Mouse (Mus musculus) embryonic facial prominence, embryonic 15.5 days (tissue): Measurements from ENCODE around the gene Pkd1. TPM values are rescaled to one million over a fixed set of nuclear protein-coding genes. Genes with fewer than 3 reads are reported as not detected.

Experiments used
- ATAC-seq: fragments of 200-750 bp; cut with Nextera tagmentation; 2 replicates; pipeline ENCODE4 v1.8.0; 2017; ENCODE audit warnings: low read depth, moderate TSS enrichment; ENCODE audit not compliant: insufficient number of reproducible peaks, low FRiP score, low TSS enrichment
- H3K27ac ChIP-seq: fragments of 300-500 bp; sonication (generic); replicated peaks from 2 replicates; pipeline ENCODE4 v1.5.1; 2015; ENCODE audit warnings: mild to moderate bottlenecking, inconsistent platforms
- H3K27me3 ChIP-seq: fragments of 300-500 bp; sonication (generic); 2 replicates; pipeline ENCODE4 v1.6.1; 2015; ENCODE audit warnings: inconsistent platforms
- H3K36me3 ChIP-seq: fragments of 300-500 bp; sonication (generic); 2 replicates; pipeline ENCODE4 v1.6.1; 2015; ENCODE audit warnings: mild to moderate bottlenecking, inconsistent platforms
- H3K4me1 ChIP-seq: fragments of 300-500 bp; sonication (generic); 2 replicates; pipeline ENCODE4 v1.6.1; 2015; ENCODE audit warnings: inconsistent platforms
- H3K4me2 ChIP-seq: fragments of 300-500 bp; sonication (generic); replicated peaks from 2 replicates; pipeline ENCODE4 v1.6.1; 2015; ENCODE audit warnings: mild to moderate bottlenecking, inconsistent platforms
- H3K4me3 ChIP-seq: fragments of 300-500 bp; sonication (generic); replicated peaks from 2 replicates; pipeline ENCODE4 v1.5.1; 2015; ENCODE audit warnings: mild to moderate bottlenecking, inconsistent platforms
- H3K9ac ChIP-seq: fragments of 300-500 bp; sonication (generic); 2 replicates; pipeline ENCODE4 v1.6.1; 2015; ENCODE audit warnings: inconsistent platforms
- H3K9me3 ChIP-seq: fragments of 300-500 bp; sonication (generic); replicated peaks from 2 replicates; pipeline ENCODE4 v1.6.1; 2016; ENCODE audit warnings: inconsistent platforms
- WGBS: fragments of 180-500 bp; shearing (Covaris S2); methylation state at CpG from one replicate; pipeline ENCODE4 v1.1.7; 2015; 5-methylcytosine and 5-hydroxymethylcytosine counted together
- polyA plus RNA-seq: library from polyadenylated mRNA; unstranded; fragments of >200 nt; fragmentation: Nextera tagmentation; extraction: Ambion mirVana; gene quantifications from 2 replicates; pipeline ENCODE4 v1.2.1, GENCODE M21; 2015

The Pkd1 gene
- polyA plus RNA-seq, 1 experiment from 2014 or later, result 32.6 TPM

GRCm38 (mm10) chr17:24524734-24525133 is 24.9 kb upstream of the Pkd1 start:
- ATAC-seq, result no peak
- no peak overlapping the region for H3K4me2 ChIP-seq
- H3K36me3 ChIP-seq, result peaks cover 7% of the 10 kb centered on the region; the same call in 1 of the 2 replicates
- 0 out of 2 replicates have a peak overlapping the region, but pooled peaks have one; percentile 12 for H3K9ac ChIP-seq
- H3K27ac ChIP-seq, result 0 out of 2 replicates have a peak overlapping the region, but pooled peaks have one; percentile 4
- peaks cover 37% of the 10 kb centered on the region for H3K4me1 ChIP-seq
- 66% methylated on average over 2 of the region's 2 CpGs for WGBS
- no peaks in the 10 kb centered on the region for H3K27me3 ChIP-seq
- H3K4me3 ChIP-seq, result no peak overlapping the region
- H3K9me3 ChIP-seq, result no peaks in the 10 kb centered on the region

GRCm38 (mm10) chr17:24527315-24527714 is 22.3 kb upstream of the Pkd1 start:
- peak overlapping the region; percentile 50 for H3K4me2 ChIP-seq
- no peak; the same call in 1 of the 2 replicates for ATAC-seq
- peaks cover 10% of the 10 kb centered on the region; the same call in 1 of the 2 replicates for H3K36me3 ChIP-seq
- peak overlapping the region; percentile 92 for H3K27ac ChIP-seq
- peak overlapping the region; percentile 97 for H3K9ac ChIP-seq
- no peaks in the 10 kb centered on the region for H3K9me3 ChIP-seq
- WGBS, result under 1% methylated on average over 19 of the region's 19 CpGs
- no peaks in the 10 kb centered on the region for H3K27me3 ChIP-seq
- H3K4me1 ChIP-seq, result peaks cover 60% of the 10 kb centered on the region
- H3K4me3 ChIP-seq, result peak overlapping the region; percentile 89

DNA sequence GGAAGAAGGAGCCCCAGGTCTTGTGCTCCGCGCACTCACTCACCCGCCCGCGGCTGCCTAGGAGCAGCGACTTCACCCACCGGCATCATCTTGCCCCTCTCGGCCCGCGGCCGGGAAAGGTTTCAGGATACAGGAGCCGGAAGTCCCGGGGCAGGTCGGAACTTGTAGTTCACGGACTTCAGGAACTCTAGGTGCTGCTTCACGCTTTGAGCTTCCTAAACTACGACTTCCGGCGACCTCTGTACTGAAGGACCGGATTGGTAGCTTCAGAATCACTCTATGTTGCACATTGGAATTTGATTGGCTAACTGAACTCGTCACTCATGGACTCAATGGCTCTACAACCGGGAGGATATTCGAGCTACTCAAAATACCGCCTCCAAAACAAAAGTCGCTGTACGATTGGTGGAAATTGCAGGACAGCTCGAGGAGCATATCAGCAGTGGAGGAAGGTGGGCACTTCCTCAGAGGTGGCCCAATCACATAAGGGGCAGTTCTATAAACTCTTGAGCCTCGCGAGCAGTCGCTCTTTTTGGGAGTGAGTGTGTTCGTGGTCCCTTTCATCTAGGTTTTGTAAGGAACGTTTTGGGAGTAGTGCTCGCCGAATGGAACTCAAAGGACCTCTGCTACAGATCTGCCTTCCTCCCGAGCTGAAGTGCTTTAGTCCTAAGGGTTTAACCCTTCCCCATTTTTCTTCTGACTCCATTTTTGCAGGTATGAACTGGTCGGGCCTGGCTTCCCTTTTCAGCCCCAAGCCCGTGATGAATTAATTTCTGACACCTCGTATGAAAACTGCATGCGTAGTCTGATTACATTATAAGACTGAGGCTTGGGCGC is 21.7 kb upstream of the Pkd1 start, which contains the start of gene Traf7:
Gene Traf7, minus strand, starts transcription at position 216 of the 837 bp plus-strand sequence.
- peak within 1 kb of the TSS; percentile 97 for H3K9ac ChIP-seq
- H3K4me2 ChIP-seq, result peak within 1 kb of the TSS; percentile 64
- WGBS, result under 1% methylated on average over 40 of the region's 40 CpGs
- H3K36me3 ChIP-seq, result peaks cover 10% of the 10 kb centered on the region; the same call in 1 of the 2 replicates
- H3K9me3 ChIP-seq, result no peaks in the 10 kb centered on the region
- H3K4me1 ChIP-seq, result peaks cover 66% of the 10 kb centered on the region
- no peaks in the 10 kb centered on the region for H3K27me3 ChIP-seq
- H3K27ac ChIP-seq, result peak within 1 kb of the TSS; percentile 92
- peak; percentile 98 for ATAC-seq
- peak within 1 kb of the TSS; percentile 89 for H3K4me3 ChIP-seq

GRCm38 (mm10) chr17:24528560-24528918 is 21.1 kb upstream of the Pkd1 start:
- peak overlapping the region; percentile 89 for H3K4me3 ChIP-seq
- peaks cover 10% of the 10 kb centered on the region; the same call in 1 of the 2 replicates for H3K36me3 ChIP-seq
- H3K27ac ChIP-seq, result peak overlapping the region; percentile 90
- H3K27me3 ChIP-seq, result no peaks in the 10 kb centered on the region
- no peaks in the 10 kb centered on the region for H3K9me3 ChIP-seq
- WGBS, result 0% methylated on average over 8 of the region's 8 CpGs
- no peak for ATAC-seq
- peaks cover 72% of the 10 kb centered on the region for H3K4me1 ChIP-seq
- peak overlapping the region; percentile 85 for H3K9ac ChIP-seq
- peak overlapping the region; percentile 64 for H3K4me2 ChIP-seq

GRCm38 (mm10) chr17:24529007-24529451 is 20.6 kb upstream of the Pkd1 start:
- Histone ChIP-seq H3K9ac (peak overlapping the region; percentile 85), H3K27ac (peak overlapping the region; percentile 90), H3K4me2 (peak overlapping the region; percentile 64), H3K4me1 (peaks cover 75% of the 10 kb centered on the region), H3K27me3 (no peaks in the 10 kb centered on the region), H3K9me3 (no peaks in the 10 kb centered on the region), H3K4me3 (peak overlapping the region; percentile 89), H3K36me3 (peaks cover 10% of the 10 kb centered on the region; the same call in 1 of the 2 replicates)
- WGBS, result under 1% methylated on average over 4 of the region's 4 CpGs
- ATAC-seq, result no peak

DNA sequence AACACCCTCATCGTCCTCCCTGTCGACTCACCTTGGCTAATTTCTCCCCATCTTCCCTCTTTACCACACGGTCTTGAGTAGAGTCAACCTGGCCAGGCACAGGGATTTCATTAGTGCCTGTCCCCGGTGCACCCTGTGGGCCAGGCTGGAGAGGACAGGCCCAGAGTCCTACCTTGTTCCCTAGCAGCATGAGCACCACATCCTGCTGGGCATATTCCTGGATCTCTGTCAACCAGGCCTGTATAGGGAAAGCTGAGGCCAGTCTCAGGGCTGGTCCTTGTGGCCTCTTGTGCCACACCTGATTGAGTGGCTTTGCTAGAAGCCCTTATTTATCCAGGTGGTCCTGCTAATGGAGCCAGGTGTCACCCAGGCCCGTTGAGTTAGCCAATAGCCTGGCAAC is 19.8 kb upstream of the Pkd1 start:
- ATAC-seq, result no peak

DNA sequence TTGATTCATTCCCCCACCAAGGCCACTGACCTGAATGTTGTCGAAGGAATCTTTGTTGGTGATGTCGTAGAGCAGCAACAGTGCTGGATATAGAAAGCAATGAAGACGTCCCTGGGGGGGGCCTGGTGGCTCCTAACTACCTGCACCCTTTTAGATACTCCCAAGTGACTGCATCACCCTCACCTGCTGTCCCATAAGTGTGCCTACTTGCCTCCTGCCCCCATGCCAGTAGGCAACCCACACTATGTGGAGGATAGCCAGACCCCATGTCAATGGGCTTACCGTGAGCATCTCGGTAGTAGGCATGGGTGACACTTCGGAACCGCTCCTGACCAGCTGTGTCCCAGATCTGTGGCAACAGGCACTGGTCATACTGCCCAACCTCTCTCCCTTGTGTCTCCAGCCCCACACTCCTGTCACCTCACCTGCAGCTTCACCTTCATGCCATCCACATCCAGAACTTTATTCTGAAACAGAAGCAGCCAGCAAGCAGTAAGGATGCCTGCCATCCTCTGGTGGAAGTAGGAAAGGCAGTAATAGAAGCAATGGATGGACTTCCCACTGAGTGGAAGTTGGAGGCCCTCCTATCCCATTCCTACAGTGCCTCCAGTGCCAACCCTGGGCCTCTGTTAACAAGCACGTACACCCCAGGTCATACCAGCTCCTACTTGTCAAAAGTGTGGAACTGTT is 19.1 kb upstream of the Pkd1 start:
- Histone ChIP-seq H3K4me2 (peak overlapping the region; percentile 64), H3K9me3 (no peaks in the 10 kb centered on the region), H3K9ac (0 out of 2 replicates have a peak overlapping the region, but pooled peaks have one; percentile 85), H3K36me3 (peaks cover 10% of the 10 kb centered on the region; the same call in 1 of the 2 replicates), H3K27me3 (no peaks in the 10 kb centered on the region), H3K27ac (peak overlapping the region; percentile 90; the same call in 1 of the 2 replicates), H3K4me3 (peak overlapping the region; percentile 89), H3K4me1 (peaks cover 65% of the 10 kb centered on the region)
- WGBS, result 31% methylated on average over 8 of the region's 8 CpGs
- ATAC-seq, result no peak

More for the DNA sequence above, 19.8 kb upstream of the Pkd1 start:
- Histone ChIP-seq H3K27ac (peak overlapping the region; percentile 90), H3K27me3 (no peaks in the 10 kb centered on the region), H3K36me3 (peaks cover 10% of the 10 kb centered on the region; the same call in 1 of the 2 replicates), H3K4me3 (peak overlapping the region; percentile 89), H3K9me3 (no peaks in the 10 kb centered on the region), H3K4me1 (peaks cover 72% of the 10 kb centered on the region), H3K9ac (peak overlapping the region; percentile 85), H3K4me2 (peak overlapping the region; percentile 64)
- 28% methylated on average over 5 of the region's 5 CpGs for WGBS

DNA sequence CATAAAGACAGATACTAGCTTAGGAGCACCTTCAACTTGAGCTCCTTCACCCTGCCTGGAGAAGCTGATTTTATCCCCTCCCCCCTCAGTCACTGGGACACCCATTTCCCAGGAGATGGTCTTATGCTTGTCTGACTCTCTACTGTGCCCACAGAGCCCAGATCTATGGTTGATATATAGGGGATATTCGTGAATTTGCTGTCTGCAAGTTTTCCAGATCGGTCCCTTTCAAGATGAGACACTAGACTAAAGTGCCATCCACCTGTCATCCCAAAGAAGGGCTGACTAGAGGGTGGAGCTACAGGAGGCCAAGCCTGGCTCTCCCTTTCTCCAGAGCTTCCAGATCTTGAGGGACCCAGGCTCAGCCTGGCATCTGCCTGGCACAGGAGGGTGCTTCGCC is 18.6 kb upstream of the Pkd1 start:
- Histone ChIP-seq H3K4me3 (no peak overlapping the region), H3K36me3 (peaks cover 10% of the 10 kb centered on the region; the same call in 1 of the 2 replicates), H3K9ac (no peak overlapping the region), H3K27ac (peak overlapping the region; percentile 13; the same call in 1 of the 2 replicates), H3K27me3 (no peaks in the 10 kb centered on the region), H3K4me1 (peaks cover 60% of the 10 kb centered on the region), H3K4me2 (no peak overlapping the region; the same call in 1 of the 2 replicates), H3K9me3 (no peaks in the 10 kb centered on the region)
- ATAC-seq, result no peak
- 65% methylated on average over 3 of the region's 3 CpGs for WGBS

DNA sequence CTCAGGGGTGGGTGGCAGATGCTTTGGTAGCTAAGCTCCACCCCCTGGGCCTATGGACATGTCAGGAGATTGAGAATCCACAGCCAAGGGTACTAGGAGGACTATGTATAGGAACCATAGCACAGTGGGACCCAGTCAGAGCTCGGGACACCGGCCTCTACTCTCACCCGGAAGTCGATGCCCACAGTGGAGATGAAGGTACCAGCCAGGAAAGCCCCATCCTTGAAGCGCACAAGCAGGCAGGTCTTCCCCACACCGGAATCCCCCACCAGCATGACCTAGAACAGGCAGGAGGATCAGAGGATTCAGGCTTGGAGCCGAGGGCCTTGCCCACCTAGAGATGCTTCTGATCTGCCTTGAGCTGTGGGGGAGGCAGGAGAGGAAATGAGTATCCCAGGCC is 17.6 kb upstream of the Pkd1 start:
- Histone ChIP-seq H3K4me3 (no peak overlapping the region), H3K36me3 (peaks cover 10% of the 10 kb centered on the region; the same call in 1 of the 2 replicates), H3K4me2 (no peak overlapping the region), H3K27me3 (no peaks in the 10 kb centered on the region), H3K4me1 (peaks cover 50% of the 10 kb centered on the region), H3K9me3 (no peaks in the 10 kb centered on the region), H3K9ac (no peak overlapping the region), H3K27ac (no peak overlapping the region)
- WGBS, result 70% methylated on average over 7 of the region's 7 CpGs
- ATAC-seq, result no peak

- Histone ChIP-seq H3K4me2 (peak overlapping the region; percentile 74), H3K4me3 (peak overlapping the region; percentile 44), H3K27ac (no peak overlapping the region), H3K4me1 (peaks cover 50% of the 10 kb centered on the region), H3K27me3 (no peaks in the 10 kb centered on the region), H3K9me3 (no peaks in the 10 kb centered on the region), H3K9ac (peak overlapping the region; percentile 26; the same call in 1 of the 2 replicates), H3K36me3 (peaks cover 10% of the 10 kb centered on the region; the same call in 1 of the 2 replicates)
- WGBS, result 7% methylated on average over 53 of the region's 53 CpGs
- peak; percentile 59; the same call in 1 of the 2 replicates for ATAC-seq
These were observed 16.3 kb upstream of the Pkd1 start for GRCm38 (mm10) chr17:24533099-24533992.
